In genomic region chr10:68106351-68106950, GRCm38 (mm10) we compare ENCODE assay signal across 11 mouse cellular contexts.
DNase-seq lines count a peak whose midpoint lies in the region; ATAC-seq lines count a peak whose summit lies in the region.
"Had no signal": no experiment of that assay in that cellular context is flagged by ENCODE, and none has a peak within 500 bp of the region (broad histone marks: within the 10 kb centered on the region; RNA-seq: fewer than 3 reads in every experiment).

No protein-coding gene starts in this region.

- 67% methylated on average over 9 of the region's 9 CpGs for WGBS in heart, embryonic 13.5 days
- WGBS in heart, embryonic 11.5 days (ENCODE audit: insufficient replicate concordance) = 75% methylated on average over 9 of the region's 9 CpGs
- WGBS in midbrain, embryonic 11.5 days = 79% methylated on average over 9 of the region's 9 CpGs
- 86% methylated on average over 9 of the region's 9 CpGs for WGBS in midbrain, embryonic 10.5 days
- 25% methylated on average over 9 of the region's 9 CpGs for WGBS in hindbrain, embryonic 14.5 days

- no peak overlapping the region for H3K4me2 ChIP-seq in heart, embryonic 13.5 days
- H3K4me2 ChIP-seq in heart, embryonic 11.5 days = no peak overlapping the region
- no peak overlapping the region for H3K4me2 ChIP-seq in midbrain, embryonic 11.5 days
- no peak overlapping the region for H3K4me2 ChIP-seq in hindbrain, embryonic 14.5 days (replicated peaks)
- H3K4me2 ChIP-seq: embryonic facial prominence, embryonic 13.5 days had no signal

- peak; percentile 79 for DNase-seq in midbrain, embryonic 11.5 days (ENCODE audit: low spot score, missing footprints)
- DNase-seq in midbrain, embryonic 10.5 days (ENCODE audit: low spot score) = no peak
- DNase-seq in hindbrain, embryonic 14.5 days (ENCODE audit: low spot score) = peak; percentile 58
- peak; percentile 89 for DNase-seq in retina, postnatal 1 day
- DNase-seq in frontal cortex, postnatal 10 days (ENCODE audit: low spot score in 2 of 2) = no peak
- no peak for DNase-seq in thymus, adult 18-20 months
- DNase-seq: lung, postnatal 14 days; spleen, adult 18-20 months had no signal

- H3K27ac ChIP-seq in heart, embryonic 13.5 days (replicated peaks) = peak overlapping the region; percentile 53; the same call in 1 of the 2 replicates
- H3K27ac ChIP-seq in heart, embryonic 11.5 days (ENCODE audit: low read depth, low read length) = no peak overlapping the region
- H3K27ac ChIP-seq in midbrain, embryonic 11.5 days (ENCODE audit: low read depth, low read length) = no peak overlapping the region
- no peak overlapping the region for H3K27ac ChIP-seq in midbrain, embryonic 10.5 days (replicated peaks)
- peak overlapping the region; percentile 69 for H3K27ac ChIP-seq in hindbrain, embryonic 14.5 days

- H3K4me1 ChIP-seq in heart, embryonic 13.5 days = peaks cover 72% of the 10 kb centered on the region
- H3K4me1 ChIP-seq in heart, embryonic 11.5 days (ENCODE audit: control insufficient read depth, insufficient read depth, low read length) = peaks cover 27% of the 10 kb centered on the region
- H3K4me1 ChIP-seq in midbrain, embryonic 11.5 days (ENCODE audit: control insufficient read depth, insufficient read depth, low read length) = peaks cover 5% of the 10 kb centered on the region; the same call in 1 of the 2 replicates
- peaks cover 31% of the 10 kb centered on the region for H3K4me1 ChIP-seq in midbrain, embryonic 10.5 days
- peaks cover 44% of the 10 kb centered on the region for H3K4me1 ChIP-seq in hindbrain, embryonic 14.5 days (replicated peaks; ENCODE audit: control insufficient read depth, insufficient read depth, low read length)

- peaks cover 30% of the 10 kb centered on the region for H3K36me3 ChIP-seq in heart, embryonic 13.5 days
- no peaks in the 10 kb centered on the region for H3K36me3 ChIP-seq in heart, embryonic 11.5 days (ENCODE audit: control insufficient read depth, insufficient read depth, low read length)
- H3K36me3 ChIP-seq in midbrain, embryonic 11.5 days (ENCODE audit: control insufficient read depth, insufficient read depth, low read length) = no peaks in the 10 kb centered on the region
- no peaks in the 10 kb centered on the region for H3K36me3 ChIP-seq in midbrain, embryonic 10.5 days
- no peaks in the 10 kb centered on the region for H3K36me3 ChIP-seq in hindbrain, embryonic 14.5 days (replicated peaks; ENCODE audit: control insufficient read depth, insufficient read depth)

- H3K27me3 ChIP-seq in heart, embryonic 13.5 days (replicated peaks) = no peaks in the 10 kb centered on the region
- no peaks in the 10 kb centered on the region for H3K27me3 ChIP-seq in heart, embryonic 11.5 days (ENCODE audit: control insufficient read depth, insufficient read depth, low read length)
- no peaks in the 10 kb centered on the region for H3K27me3 ChIP-seq in midbrain, embryonic 11.5 days (ENCODE audit: control insufficient read depth, insufficient read depth, low read length)
- H3K27me3 ChIP-seq in midbrain, embryonic 10.5 days (ENCODE audit: low read depth, poor library complexity, severe bottlenecking) = no peaks in the 10 kb centered on the region
- H3K27me3 ChIP-seq in hindbrain, embryonic 14.5 days (ENCODE audit: control insufficient read depth, insufficient read depth, low read length) = no peaks in the 10 kb centered on the region
- H3K27me3 ChIP-seq: embryonic facial prominence, embryonic 13.5 days had no signal

- no peak overlapping the region for H3K9ac ChIP-seq in heart, embryonic 13.5 days
- no peak overlapping the region for H3K9ac ChIP-seq in heart, embryonic 11.5 days (ENCODE audit: low read depth, low read length)
- no peak overlapping the region for H3K9ac ChIP-seq in midbrain, embryonic 11.5 days (ENCODE audit: low read length)
- 0 out of 2 replicates have a peak overlapping the region, but pooled peaks have one; percentile 17 for H3K9ac ChIP-seq in hindbrain, embryonic 14.5 days
- H3K9ac ChIP-seq: embryonic facial prominence, embryonic 13.5 days had no signal

- ATAC-seq in heart, embryonic 13.5 days (ENCODE audit: extremely low read depth, insufficient number of reproducible peaks, low FRiP score, low TSS enrichment) = no peak
- no peak for ATAC-seq in heart, embryonic 11.5 days (replicated peaks; ENCODE audit: insufficient number of reproducible peaks, low FRiP score, low TSS enrichment)
- no peak for ATAC-seq in midbrain, embryonic 11.5 days (ENCODE audit: low FRiP score)
- no peak for ATAC-seq in hindbrain, embryonic 14.5 days (ENCODE audit: low FRiP score)

- no peak overlapping the region for H3K4me3 ChIP-seq in heart, embryonic 13.5 days
- no peak overlapping the region for H3K4me3 ChIP-seq in heart, embryonic 11.5 days (ENCODE audit: low read depth, low read length)
- H3K4me3 ChIP-seq in midbrain, embryonic 11.5 days (ENCODE audit: low read depth, low read length) = no peak overlapping the region
- no peak overlapping the region for H3K4me3 ChIP-seq in midbrain, embryonic 10.5 days
- no peak overlapping the region for H3K4me3 ChIP-seq in hindbrain, embryonic 14.5 days (replicated peaks; ENCODE audit: low read length)
- H3K4me3 ChIP-seq: embryonic facial prominence, embryonic 13.5 days had no signal

- no peaks in the 10 kb centered on the region for H3K9me3 ChIP-seq in heart, embryonic 13.5 days
- H3K9me3 ChIP-seq in heart, embryonic 11.5 days (replicated peaks; ENCODE audit: control insufficient read depth, low read length) = no peaks in the 10 kb centered on the region
- H3K9me3 ChIP-seq in midbrain, embryonic 11.5 days (ENCODE audit: control insufficient read depth, low read length) = no peaks in the 10 kb centered on the region
- H3K9me3 ChIP-seq in midbrain, embryonic 10.5 days (replicated peaks) = no peaks in the 10 kb centered on the region
- no peaks in the 10 kb centered on the region for H3K9me3 ChIP-seq in hindbrain, embryonic 14.5 days (ENCODE audit: control insufficient read depth, low read length)
- H3K9me3 ChIP-seq: embryonic facial prominence, embryonic 13.5 days had no signal

Comparison
In these comparisons a context has a peak if more than half of its experiments do, and no peak if none do; other contexts are left out.
1. H3K27ac ChIP-seq: peak in heart, embryonic 13.5 days (single experiment) and hindbrain, embryonic 14.5 days (single experiment); none in heart, embryonic 11.5 days (single experiment), midbrain, embryonic 11.5 days (single experiment) and midbrain, embryonic 10.5 days (single experiment).
2. DNase-seq: peak in midbrain, embryonic 11.5 days (single experiment), hindbrain, embryonic 14.5 days (single experiment) and retina, postnatal 1 day (single experiment); none in midbrain, embryonic 10.5 days (single experiment), frontal cortex, postnatal 10 days (0 of 2) and thymus, adult 18-20 months (0 of 2).